Mouse (Mus musculus) cerebellum, adult 2 months (tissue): ENCODE measurements around the gene Fxyd6.

ENCODE experiments used
- CTCF ChIP-seq: fragments of 200-500 bp; IDR thresholded peaks from 2 replicates; pipeline ENCODE4 v1.5.1; 2011; ENCODE audit warnings: low read depth, mild to moderate bottlenecking, control low read depth, low read length, moderate library complexity, borderline replicate concordance; ENCODE audit not compliant: insufficient read depth
- POLR2A ChIP-seq: fragments of 200-500 bp; IDR thresholded peaks from 2 replicates; pipeline ENCODE4 v1.6.1; 2011; ENCODE audit warnings: low read length, control low read depth, borderline replicate concordance; ENCODE audit not compliant: insufficient read depth

GRCm38 (mm10) chr9:45429392-45429791 lies 59.4 kb downstream of the Fxyd6 start:
- TF ChIP-seq CTCF = no peak
- TF ChIP-seq POLR2A = no peak
